Mouse (Mus musculus): ENCODE measurements around the gene Dirc2. TPM values are rescaled to one million over a fixed set of nuclear protein-coding genes. Genes with fewer than 3 reads are reported as not detected.
A peak's percentile ranks its signal among the peaks of the same experiment; 100 is the strongest.

Gene Dirc2
- polyA plus RNA-seq, 1 experiment from 2014 or later: 11.1 TPM

GRCm38 (mm10) chr16:35755502-35756334, 13.4 kb downstream of the Dirc2 start:
- Histone ChIP-seq H3K9me3 (no peaks in the 10 kb centered on the region), H3K4me2 (no peak overlapping the region), H3K4me3 (no peak overlapping the region), H3K9ac (no peak overlapping the region), H3K36me3 (no peaks in the 10 kb centered on the region), H3K27ac (replicated peaks) (no peak overlapping the region), H3K4me1 (no peaks in the 10 kb centered on the region), H3K27me3 (replicated peaks) (no peaks in the 10 kb centered on the region)
- 70% methylated on average over 6 of the region's 6 CpGs for WGBS
- ATAC-seq (ENCODE audit: extremely low read depth, insufficient number of reproducible peaks, low FRiP score, low TSS enrichment): no peak

GRCm38 (mm10) chr16:35753926-35754325, 15.2 kb downstream of the Dirc2 start:
- no peaks in the 10 kb centered on the region for H3K36me3 ChIP-seq
- H3K9ac ChIP-seq: no peak overlapping the region
- H3K27me3 ChIP-seq (replicated peaks): no peaks in the 10 kb centered on the region
- H3K4me1 ChIP-seq: no peaks in the 10 kb centered on the region
- H3K4me2 ChIP-seq: no peak overlapping the region
- H3K4me3 ChIP-seq: no peak overlapping the region
- no peak overlapping the region for H3K27ac ChIP-seq (replicated peaks)
- WGBS: 91% methylated on average over 5 of the region's 5 CpGs
- no peaks in the 10 kb centered on the region for H3K9me3 ChIP-seq
- no peak for ATAC-seq (ENCODE audit: extremely low read depth, insufficient number of reproducible peaks, low FRiP score, low TSS enrichment)

DNA sequence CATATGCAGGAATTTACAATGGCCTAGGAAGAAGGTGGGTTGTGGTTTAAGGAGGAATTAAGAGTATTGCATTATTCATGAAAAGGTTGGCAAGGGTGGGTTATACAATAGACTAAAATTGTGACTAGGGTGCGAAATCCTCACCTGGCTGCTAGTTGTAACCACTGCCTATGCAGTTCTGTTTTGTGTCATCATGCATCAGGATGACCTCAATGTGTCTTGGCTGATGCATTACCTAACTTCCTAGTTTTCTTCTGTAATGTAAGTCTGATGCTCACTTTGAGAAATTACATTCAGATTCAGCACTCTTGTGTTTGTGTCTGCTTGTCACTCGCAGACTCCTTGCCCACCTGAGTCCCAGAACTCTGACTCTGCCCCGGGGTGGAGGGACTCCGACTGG, 17.3 kb downstream of the Dirc2 start:
- no peaks in the 10 kb centered on the region for H3K36me3 ChIP-seq
- H3K4me1 ChIP-seq: no peaks in the 10 kb centered on the region
- no peak overlapping the region for H3K9ac ChIP-seq
- H3K27me3 ChIP-seq (replicated peaks): no peaks in the 10 kb centered on the region
- WGBS: 81% methylated on average over 4 of the region's 4 CpGs
- no peak overlapping the region for H3K4me2 ChIP-seq
- no peak for ATAC-seq (ENCODE audit: extremely low read depth, insufficient number of reproducible peaks, low FRiP score, low TSS enrichment)
- H3K9me3 ChIP-seq: no peaks in the 10 kb centered on the region
- H3K27ac ChIP-seq (replicated peaks): no peak overlapping the region
- no peak overlapping the region for H3K4me3 ChIP-seq

DNA sequence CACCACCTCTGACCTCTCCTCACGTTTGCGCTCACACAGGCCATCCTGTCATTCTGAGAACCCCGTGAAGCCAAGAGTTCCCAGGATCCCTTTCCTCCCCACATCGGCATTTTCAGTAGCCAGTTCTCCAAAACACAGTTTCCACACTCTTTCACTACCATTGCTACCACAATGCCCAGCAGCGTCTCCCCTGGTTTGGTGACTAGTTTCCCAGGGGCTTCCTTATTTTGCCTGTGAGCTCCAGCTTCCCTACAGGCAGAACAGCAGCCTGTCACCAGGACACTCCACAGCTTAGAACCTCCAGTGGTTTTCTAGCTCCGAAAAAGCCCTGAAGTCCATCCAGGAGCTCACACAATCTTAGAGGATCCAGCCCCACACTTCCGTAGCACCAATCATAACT, 19.8 kb downstream of the Dirc2 start:
- Histone ChIP-seq H3K27me3 (replicated peaks) (no peaks in the 10 kb centered on the region), H3K27ac (replicated peaks) (no peak overlapping the region), H3K4me1 (no peaks in the 10 kb centered on the region), H3K36me3 (0 out of 2 replicates have a peak, but pooled peaks cover 5% of the 10 kb centered on the region), H3K4me3 (no peak overlapping the region), H3K9me3 (no peaks in the 10 kb centered on the region), H3K4me2 (no peak overlapping the region), H3K9ac (no peak overlapping the region)
- 66% methylated on average over 7 of the region's 7 CpGs for WGBS
- ATAC-seq (ENCODE audit: extremely low read depth, insufficient number of reproducible peaks, low FRiP score, low TSS enrichment): no peak

- ATAC-seq (ENCODE audit: extremely low read depth, insufficient number of reproducible peaks, low FRiP score, low TSS enrichment): no peak
- H3K9ac ChIP-seq: no peak overlapping the region
- WGBS: 87% methylated on average over 7 of the region's 7 CpGs
Observed at GRCm38 (mm10) chr16:35748237-35748603, 20.9 kb downstream of the Dirc2 start.

GRCm38 (mm10) chr16:35747417-35748236, 21.5 kb downstream of the Dirc2 start:
- WGBS: 84% methylated on average over 9 of the region's 9 CpGs
- H3K4me3 ChIP-seq: no peak overlapping the region
- ATAC-seq (ENCODE audit: extremely low read depth, insufficient number of reproducible peaks, low FRiP score, low TSS enrichment): no peak
- H3K36me3 ChIP-seq: 0 out of 2 replicates have a peak, but pooled peaks cover 5% of the 10 kb centered on the region
- no peak overlapping the region for H3K27ac ChIP-seq (replicated peaks)
- no peaks in the 10 kb centered on the region for H3K27me3 ChIP-seq (replicated peaks)
- H3K4me1 ChIP-seq: no peaks in the 10 kb centered on the region
- H3K9ac ChIP-seq: no peak overlapping the region
- H3K9me3 ChIP-seq: no peaks in the 10 kb centered on the region
- H3K4me2 ChIP-seq: no peak overlapping the region

More at GRCm38 (mm10) chr16:35748237-35748603, 20.9 kb downstream of the Dirc2 start:
- 0 out of 2 replicates have a peak, but pooled peaks cover 5% of the 10 kb centered on the region for H3K36me3 ChIP-seq
- H3K4me2 ChIP-seq: no peak overlapping the region
- H3K4me1 ChIP-seq: no peaks in the 10 kb centered on the region
- H3K27me3 ChIP-seq (replicated peaks): no peaks in the 10 kb centered on the region
- no peak overlapping the region for H3K27ac ChIP-seq (replicated peaks)
- H3K9me3 ChIP-seq: no peaks in the 10 kb centered on the region
- H3K4me3 ChIP-seq: no peak overlapping the region

DNA sequence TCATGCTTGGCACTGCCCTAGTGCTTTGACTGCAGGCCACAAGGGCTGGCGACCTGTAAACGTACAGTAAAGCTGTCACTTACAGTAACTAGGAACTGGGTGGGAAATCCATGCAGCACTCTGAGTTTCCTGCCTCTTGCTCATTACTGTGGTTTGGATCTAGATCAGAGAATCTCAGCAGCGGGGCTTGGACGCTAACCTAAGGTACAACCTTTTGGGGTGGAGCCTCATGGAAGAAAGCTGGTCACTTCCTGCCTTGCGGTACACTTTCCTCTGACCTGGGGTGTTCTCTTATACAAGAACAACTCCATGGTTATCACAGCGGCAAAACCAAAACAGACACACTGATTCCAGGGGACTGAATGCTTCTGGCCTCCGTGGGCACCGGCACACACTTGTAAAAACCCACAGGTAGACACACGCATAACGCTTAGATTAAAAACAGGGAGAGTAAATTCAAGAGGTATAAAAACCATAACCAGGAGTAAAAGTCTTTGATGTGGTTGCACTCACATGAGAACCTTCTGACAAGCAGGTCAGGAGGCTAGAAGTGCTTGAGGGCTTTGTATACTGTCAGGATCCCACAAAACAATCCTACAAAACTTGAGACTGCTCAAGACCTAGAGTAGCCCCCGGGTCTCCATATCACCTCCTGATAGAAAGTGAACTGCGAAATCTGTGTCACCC, 26.8 kb downstream of the Dirc2 start:
- 78% methylated on average over 12 of the region's 12 CpGs for WGBS
- peaks cover 41% of the 10 kb centered on the region for H3K4me1 ChIP-seq
- no peaks in the 10 kb centered on the region for H3K9me3 ChIP-seq
- H3K9ac ChIP-seq: no peak overlapping the region
- H3K27me3 ChIP-seq (replicated peaks): no peaks in the 10 kb centered on the region
- no peak overlapping the region for H3K27ac ChIP-seq (replicated peaks)
- H3K36me3 ChIP-seq: 0 out of 2 replicates have a peak, but pooled peaks cover 5% of the 10 kb centered on the region
- H3K4me2 ChIP-seq: no peak overlapping the region
- ATAC-seq (ENCODE audit: extremely low read depth, insufficient number of reproducible peaks, low FRiP score, low TSS enrichment): no peak
- H3K4me3 ChIP-seq: no peak overlapping the region

DNA sequence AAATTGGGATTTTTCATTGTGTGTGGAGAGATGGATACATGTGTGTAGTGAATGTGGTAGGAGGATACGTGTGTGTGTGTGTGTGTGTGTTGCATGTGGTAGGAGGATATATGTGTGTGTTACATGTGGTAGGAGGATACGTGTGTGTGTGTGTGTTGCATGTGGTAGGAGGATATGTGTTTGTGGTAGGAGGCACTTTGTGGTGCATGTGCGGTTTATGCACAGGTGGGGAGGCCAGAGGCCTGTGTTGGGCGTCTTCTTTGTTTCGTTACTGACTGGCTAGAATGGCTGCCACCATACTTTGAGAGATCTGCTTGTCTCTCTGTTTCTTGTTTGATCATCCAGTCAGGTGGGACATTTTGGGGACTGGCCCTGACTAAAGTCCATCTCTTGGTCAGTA, 27.5 kb downstream of the Dirc2 start:
- H3K9ac ChIP-seq: no peak overlapping the region
- 0 out of 2 replicates have a peak, but pooled peaks cover 5% of the 10 kb centered on the region for H3K36me3 ChIP-seq
- no peak for ATAC-seq (ENCODE audit: extremely low read depth, insufficient number of reproducible peaks, low FRiP score, low TSS enrichment)
- H3K27ac ChIP-seq (replicated peaks): no peak overlapping the region
- peaks cover 41% of the 10 kb centered on the region for H3K4me1 ChIP-seq
- no peaks in the 10 kb centered on the region for H3K27me3 ChIP-seq (replicated peaks)
- no peak overlapping the region for H3K4me2 ChIP-seq
- 92% methylated on average over 5 of the region's 5 CpGs for WGBS
- no peak overlapping the region for H3K4me3 ChIP-seq
- no peaks in the 10 kb centered on the region for H3K9me3 ChIP-seq

DNA sequence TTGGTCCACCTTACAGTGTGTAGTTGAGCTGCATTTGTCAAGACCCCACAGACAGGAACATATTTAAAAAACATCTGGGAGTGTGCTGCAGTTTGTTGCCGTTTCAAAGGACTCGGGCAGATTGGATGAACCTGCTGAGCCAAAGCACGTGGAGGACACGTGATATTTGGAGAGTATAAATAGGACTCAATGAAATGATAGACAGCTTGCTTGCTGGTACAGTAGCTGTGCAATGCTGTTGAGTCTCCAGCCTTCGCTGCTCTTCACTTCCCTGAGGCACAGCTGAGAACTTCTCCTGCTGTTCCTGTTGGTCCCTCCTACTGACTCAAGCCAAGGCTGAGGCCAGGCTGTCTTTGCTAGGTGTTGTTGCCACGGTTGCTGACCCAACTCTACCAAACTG, 28.2 kb downstream of the Dirc2 start:
- H3K27me3 ChIP-seq (replicated peaks): no peaks in the 10 kb centered on the region
- WGBS: 50% methylated on average over 6 of the region's 6 CpGs
- peak overlapping the region; percentile 37; the same call in 1 of the 2 replicates for H3K4me2 ChIP-seq
- H3K9me3 ChIP-seq: no peaks in the 10 kb centered on the region
- no peaks in the 10 kb centered on the region for H3K36me3 ChIP-seq
- H3K27ac ChIP-seq (replicated peaks): 0 out of 2 replicates have a peak overlapping the region, but pooled peaks have one; percentile 40
- no peak overlapping the region for H3K9ac ChIP-seq
- no peak for ATAC-seq (ENCODE audit: extremely low read depth, insufficient number of reproducible peaks, low FRiP score, low TSS enrichment)
- H3K4me1 ChIP-seq: peaks cover 41% of the 10 kb centered on the region
- no peak overlapping the region for H3K4me3 ChIP-seq

GRCm38 (mm10) chr16:35740357-35740756, 28.8 kb downstream of the Dirc2 start:
- peaks cover 41% of the 10 kb centered on the region for H3K4me1 ChIP-seq
- peak overlapping the region; percentile 40; the same call in 1 of the 2 replicates for H3K27ac ChIP-seq (replicated peaks)
- no peak overlapping the region for H3K9ac ChIP-seq
- H3K4me2 ChIP-seq: peak overlapping the region; percentile 37
- no peak overlapping the region for H3K4me3 ChIP-seq
- peaks cover 1% of the 10 kb centered on the region; the same call in 1 of the 2 replicates for H3K36me3 ChIP-seq
- no peak for ATAC-seq (ENCODE audit: extremely low read depth, insufficient number of reproducible peaks, low FRiP score, low TSS enrichment)
- no peaks in the 10 kb centered on the region for H3K27me3 ChIP-seq (replicated peaks)
- H3K9me3 ChIP-seq: no peaks in the 10 kb centered on the region
- 31% methylated on average over 12 of the region's 12 CpGs for WGBS

DNA sequence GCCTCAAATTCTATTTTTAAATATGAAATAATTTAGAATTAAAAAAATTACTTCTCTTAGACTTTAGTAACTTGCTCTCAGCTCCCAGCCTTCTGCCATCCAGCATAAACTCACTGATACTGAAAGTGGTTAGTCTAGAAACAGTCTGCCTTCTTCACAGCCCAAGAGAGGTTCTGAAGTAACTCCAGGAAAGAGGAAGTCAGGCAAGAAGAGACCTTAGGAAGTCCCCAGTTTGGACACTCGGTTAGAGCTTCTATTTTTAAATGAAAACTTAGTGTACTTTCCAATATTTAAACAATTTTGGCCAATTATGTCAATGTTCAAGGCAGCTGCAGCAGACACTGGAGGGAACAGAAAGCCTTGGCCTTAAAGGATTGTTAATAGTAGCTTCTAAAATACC, 29.6 kb downstream of the Dirc2 start:
- H3K4me1 ChIP-seq: peaks cover 41% of the 10 kb centered on the region
- no peak overlapping the region for H3K4me2 ChIP-seq
- no peak overlapping the region for H3K27ac ChIP-seq (replicated peaks)
- no peaks in the 10 kb centered on the region for H3K9me3 ChIP-seq
- ATAC-seq (ENCODE audit: extremely low read depth, insufficient number of reproducible peaks, low FRiP score, low TSS enrichment): no peak
- H3K36me3 ChIP-seq: peaks cover 5% of the 10 kb centered on the region; the same call in 1 of the 2 replicates
- no peak overlapping the region for H3K4me3 ChIP-seq
- H3K9ac ChIP-seq: no peak overlapping the region
- 39% methylated on average over 1 of the region's 1 CpGs for WGBS
- H3K27me3 ChIP-seq (replicated peaks): no peaks in the 10 kb centered on the region

All from heart, embryonic 13.5 days (tissue).